Mouse (Mus musculus) left cerebral cortex, postnatal 25 days (tissue): Measurements from ENCODE around the gene Cldn20. TPM values are rescaled to one million over a fixed set of nuclear protein-coding genes. Genes with fewer than 3 reads are reported as not detected.

Source experiments
- DNase-seq, 2 experiments: peaks; one replicate each; pipeline ENCODE4 v3.0.0; 2022; ENCODE audit warnings: low spot score in 2 of 2, mixed read lengths in 1 of 2
- intact Hi-C: fragments of 180-260 bp; cut with DNase I; formaldehyde crosslinking; loops from one replicate; pipeline ENCODE4 v1.15.1; 2025
- total RNA-seq, 2 experiments: library from RNA; stranded (reverse); gene quantifications; 2 replicates each; pipeline ENCODE4 v1.2.3; 2021

Gene Cldn20
- total RNA-seq, 2 experiments from 2014 or later: 0.80 TPM; not detected in 1

GRCm38 (mm10) chr17:3516406-3516805, 15.9 kb upstream of the Cldn20 start:
- intact Hi-C loops: no loop called here
- no peak for DNase-seq

- DNase-seq: no peak
- intact Hi-C loops: no loop called here
Observed at GRCm38 (mm10) chr17:3520344-3520743, 12.0 kb upstream of the Cldn20 start.

- intact Hi-C loops: no loop called here
- no peak for DNase-seq
Observed at GRCm38 (mm10) chr17:3527841-3528471, 4.4 kb upstream of the Cldn20 start.

- intact Hi-C loops: no loop called here
- DNase-seq: no peak
Observed at GRCm38 (mm10) chr17:3529523-3529922, 2.8 kb upstream of the Cldn20 start.

GRCm38 (mm10) chr17:3530549-3530948, 1.8 kb upstream of the Cldn20 start:
- intact Hi-C loops: no loop called here
- no peak for DNase-seq

GRCm38 (mm10) chr17:3531641-3532040, 713 bp upstream of the Cldn20 start:
- intact Hi-C loops: no loop called here
- no peak for DNase-seq

GRCm38 (mm10) chr17:3533425-3533824, 1.1 kb downstream of the Cldn20 start:
- intact Hi-C loops: no loop called here
- peak in 1 of 2 experiments; percentile 23 for DNase-seq

- no peak for DNase-seq
- intact Hi-C loops: no loop called here
Observed at GRCm38 (mm10) chr17:3540304-3540703, 8.0 kb downstream of the Cldn20 start.

- intact Hi-C loops: no loop called here
- no peak for DNase-seq
Observed at GRCm38 (mm10) chr17:3541033-3541432, 8.7 kb downstream of the Cldn20 start.

- no peak for DNase-seq
- intact Hi-C loops: no loop called here
Observed at GRCm38 (mm10) chr17:3547725-3548124, 15.4 kb downstream of the Cldn20 start.

- no peak for DNase-seq
- intact Hi-C loops: no loop called here
Observed at GRCm38 (mm10) chr17:3556251-3556650, 23.9 kb downstream of the Cldn20 start.

GRCm38 (mm10) chr17:3557331-3558311, 25.3 kb downstream of the Cldn20 start, which contains the start of gene Tfb1m:
Tfb1m (minus strand) TSS chr17:3557781.
- peak; percentile 99 for DNase-seq
- intact Hi-C loops: no loop called here

- no peak for DNase-seq
- intact Hi-C loops: no loop called here
Observed at GRCm38 (mm10) chr17:3558356-3558870, 26.1 kb downstream of the Cldn20 start.

GRCm38 (mm10) chr17:3560534-3560933, 28.2 kb downstream of the Cldn20 start:
- DNase-seq: peak in 1 of 2 experiments; percentile 38
- intact Hi-C loops: no loop called here

GRCm38 (mm10) chr17:3562405-3562804, 30.1 kb downstream of the Cldn20 start:
- no peak for DNase-seq
- intact Hi-C loops: no loop called here

- DNase-seq: peak; percentile 81 to 84
- intact Hi-C loops: loop anchor here (1.0 kb wide), 1 partner anchor 221 kb away; no protein-coding TSS in a partner anchor
Observed at GRCm38 (mm10) chr17:3570876-3571275, 38.5 kb downstream of the Cldn20 start.

Other genes starting within 250 kb of the Cldn20 start
- 10 to 100 TPM; 83.6 to 93.5 TPM for gene Tiam2, start 206.0 kb upstream of the Cldn20 start, total RNA-seq
- gene Tfb1m, start 25.2 kb downstream of the Cldn20 start, total RNA-seq: 1 to 10 TPM; 6.2 to 6.5 TPM
- not detected for gene Nox3, start 163.7 kb downstream of the Cldn20 start, total RNA-seq